Mouse (Mus musculus): Measurements from ENCODE around the gene Ugt1a9.
"Not testable (repeated sequence)": the region's sequence is repeated elsewhere in the genome, so short reads cannot be mapped to it uniquely, and the experiment has no call there.

The Ugt1a9 gene

GRCm38 (mm10) chr1:88105656-88106055, 35.1 kb downstream of the Ugt1a9 start:
- no peak for DNase-seq (ENCODE audit: low read depth, low spot score)

- DNase-seq (ENCODE audit: low read depth, low spot score): not testable (repeated sequence)
Measured at GRCm38 (mm10) chr1:88109027-88109557, 38.5 kb downstream of the Ugt1a9 start.

DNA sequence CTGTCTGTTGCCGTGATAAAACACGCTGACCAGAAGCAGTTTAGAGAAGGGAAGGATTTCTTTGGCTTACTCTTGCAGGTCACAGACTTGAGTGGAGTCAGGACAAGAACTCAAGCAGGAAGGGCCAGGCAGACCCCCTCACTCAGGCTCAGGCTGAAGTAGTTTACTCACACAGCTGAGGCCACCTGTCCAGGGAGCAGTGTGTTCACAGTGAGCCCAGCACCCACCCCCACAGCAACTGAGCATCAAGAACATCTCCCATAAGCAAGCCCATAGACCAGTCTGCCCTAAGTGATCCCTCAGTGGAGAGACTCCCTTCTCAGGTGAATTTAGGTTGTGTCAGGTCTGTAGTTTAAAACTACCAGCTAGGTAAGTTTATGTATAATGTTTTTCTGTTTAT, 39.0 kb downstream of the Ugt1a9 start:
- not testable (repeated sequence) for DNase-seq (ENCODE audit: low read depth, low spot score)

- DNase-seq (ENCODE audit: low read depth, low spot score): not testable (repeated sequence)
Measured at GRCm38 (mm10) chr1:88112769-88113168, 42.2 kb downstream of the Ugt1a9 start.

DNA sequence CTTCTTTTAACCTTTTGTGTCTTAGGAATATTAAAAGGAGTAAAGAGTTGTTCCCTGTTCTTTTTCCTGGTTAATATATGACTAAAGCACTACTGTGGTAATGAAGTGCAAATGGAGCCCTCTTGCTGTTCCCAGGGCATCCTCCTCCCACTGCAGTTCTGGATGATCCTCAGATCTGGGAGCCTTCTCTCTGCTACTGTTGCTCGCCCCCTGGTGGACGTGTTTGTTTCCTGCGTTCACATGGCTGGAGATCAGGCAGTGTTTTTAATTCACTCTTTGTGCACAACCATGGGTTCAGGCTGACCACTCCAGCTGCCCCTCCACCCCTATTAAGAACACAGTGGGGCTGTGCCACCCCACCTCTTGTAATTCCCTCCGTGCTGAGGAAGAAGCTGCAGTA, 50.0 kb downstream of the Ugt1a9 start:
- DNase-seq (ENCODE audit: low read depth, low spot score): not testable (repeated sequence)

DNA sequence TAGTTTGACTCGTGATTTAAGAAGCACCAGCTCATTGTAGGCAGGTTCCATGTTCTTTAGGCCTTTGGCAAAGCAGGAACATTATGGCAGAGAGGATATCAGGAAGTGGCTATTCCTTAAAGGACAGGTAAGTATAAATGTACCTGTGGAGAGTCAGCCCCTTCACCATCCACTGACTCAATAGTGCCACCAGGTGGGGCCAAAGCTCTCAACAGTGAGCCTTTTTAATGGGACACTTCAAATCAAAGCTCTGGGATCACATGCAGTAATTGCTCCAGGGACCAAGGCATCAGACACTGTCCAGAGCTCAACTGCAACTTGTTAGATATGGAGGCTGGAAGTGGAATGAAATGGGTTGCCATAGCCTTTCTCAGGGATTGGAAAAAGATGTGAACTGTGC, 50.9 kb downstream of the Ugt1a9 start:
- DNase-seq (ENCODE audit: low read depth, low spot score): not testable (repeated sequence)

- not testable (repeated sequence) for DNase-seq (ENCODE audit: low read depth, low spot score)
Measured at GRCm38 (mm10) chr1:88125827-88126360, 55.3 kb downstream of the Ugt1a9 start.

DNA sequence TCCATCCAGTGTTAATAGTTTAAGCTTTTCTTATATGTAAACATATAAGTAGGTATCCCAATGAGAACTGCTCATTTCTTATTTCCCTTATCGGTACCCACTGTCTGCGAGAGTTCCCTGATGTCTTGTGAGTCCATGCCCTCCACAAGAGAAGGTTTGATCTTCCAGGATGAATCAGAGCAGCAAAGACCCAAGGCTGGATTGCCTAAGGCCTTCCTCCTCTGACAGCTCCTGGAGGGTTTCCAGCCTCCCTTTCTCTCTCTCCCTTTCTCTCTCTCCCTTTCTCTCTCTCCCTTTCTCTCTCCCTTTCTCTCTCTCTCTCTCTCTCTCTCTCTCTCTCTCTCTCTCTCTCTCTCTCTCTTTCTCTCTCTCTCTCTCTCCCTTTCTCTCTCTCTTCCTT, 58.5 kb downstream of the Ugt1a9 start:
- DNase-seq (ENCODE audit: low read depth, low spot score): not testable (repeated sequence)

DNA sequence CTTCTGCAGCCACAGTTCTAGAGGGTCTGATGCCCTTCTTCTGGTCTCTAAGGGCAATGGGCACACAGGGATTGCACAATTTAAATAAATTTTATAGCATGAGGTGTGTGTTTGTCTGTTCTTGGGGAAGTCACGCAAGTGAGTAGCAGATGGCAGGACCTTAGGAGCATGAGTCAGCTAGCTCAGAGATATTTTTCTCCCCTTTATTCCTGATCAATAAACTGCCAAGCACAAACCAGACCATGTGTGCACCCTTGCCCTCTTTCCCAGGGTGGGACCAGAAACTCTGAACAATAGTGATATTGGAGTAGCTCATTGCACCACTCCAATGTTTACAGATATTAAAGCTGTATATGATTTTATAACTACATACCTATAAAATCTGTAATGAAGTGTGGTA, 59.6 kb downstream of the Ugt1a9 start:
- not testable (repeated sequence) for DNase-seq (ENCODE audit: low read depth, low spot score)

DNA sequence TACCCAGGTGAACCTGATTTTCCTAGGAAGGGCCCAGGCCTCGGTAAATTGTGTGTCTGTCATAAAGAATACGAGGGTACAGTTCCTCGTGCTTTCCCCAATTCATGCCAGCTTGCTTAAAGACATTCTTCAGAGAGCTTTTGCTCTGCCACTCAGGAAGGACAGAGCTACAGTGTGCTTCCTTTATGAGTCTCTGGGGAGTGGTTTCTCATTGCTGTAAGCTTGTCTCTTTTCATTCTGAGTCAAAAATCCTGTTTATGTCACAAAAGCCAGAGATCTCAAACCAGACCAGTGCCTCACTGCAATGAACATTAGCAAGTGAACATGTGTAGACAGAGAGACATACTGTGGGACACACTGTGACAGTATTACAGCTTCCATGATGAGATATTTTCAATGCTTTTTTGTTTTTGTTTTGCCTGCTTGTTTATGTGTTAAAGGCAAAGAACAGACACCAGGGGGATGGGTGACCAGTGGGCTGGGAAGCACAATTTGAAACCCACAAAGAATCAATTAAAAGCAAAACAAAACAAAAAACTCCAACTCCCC, 63.4 kb downstream of the Ugt1a9 start:
- no peak for DNase-seq (ENCODE audit: low read depth, low spot score)

- DNase-seq (ENCODE audit: low read depth, low spot score): not testable (repeated sequence)
Measured at GRCm38 (mm10) chr1:88134457-88135011, 63.9 kb downstream of the Ugt1a9 start, which contains the start of gene Ugt1a6a. Gene Ugt1a6a, plus strand, starts transcription at chr1:88134809.

GRCm38 (mm10) chr1:88135229-88135904, 64.8 kb downstream of the Ugt1a9 start:
- not testable (repeated sequence) for DNase-seq (ENCODE audit: low read depth, low spot score)

DNA sequence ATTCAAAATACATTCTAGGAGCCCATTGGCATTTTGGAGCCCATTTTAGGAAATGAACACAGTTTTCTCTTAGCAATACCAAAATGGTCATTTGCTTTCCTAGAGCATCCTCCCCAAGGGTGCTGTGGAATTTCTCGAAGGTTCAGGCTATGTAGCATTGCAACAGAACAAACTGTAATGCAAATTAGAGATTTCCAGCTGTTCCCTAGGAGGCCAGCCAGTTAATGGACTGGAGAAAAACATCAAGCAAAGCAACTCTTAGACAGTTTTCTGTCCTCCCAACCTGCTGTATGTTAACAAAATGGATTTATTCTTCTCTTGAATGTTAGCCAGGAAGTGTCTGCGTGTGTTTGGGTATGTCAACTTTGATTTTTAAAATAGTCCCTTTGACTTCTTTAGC, 66.0 kb downstream of the Ugt1a9 start:
- DNase-seq (ENCODE audit: low read depth, low spot score): no peak

DNA sequence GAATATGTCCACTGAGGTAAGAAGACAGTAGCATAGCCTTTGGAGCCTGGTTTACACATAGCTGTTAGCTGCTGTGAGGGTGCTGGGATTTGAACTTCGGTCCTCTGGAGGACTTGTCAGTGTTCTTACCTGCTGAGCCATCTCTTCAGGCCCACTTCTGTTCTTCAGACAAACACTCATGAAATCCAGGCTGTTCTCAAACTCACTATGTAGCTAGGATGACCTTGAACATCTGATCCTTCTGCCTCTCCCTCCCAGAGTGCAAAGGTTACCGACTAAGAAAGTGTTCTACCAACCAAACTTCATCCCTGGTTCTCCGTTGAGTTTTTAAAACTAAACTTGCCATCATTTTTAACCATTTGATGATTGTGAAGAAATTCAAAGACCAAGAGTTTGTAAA, 66.7 kb downstream of the Ugt1a9 start:
- no peak for DNase-seq (ENCODE audit: low read depth, low spot score)

- DNase-seq (ENCODE audit: low read depth, low spot score): no peak
Measured at GRCm38 (mm10) chr1:88138145-88138544, 67.5 kb downstream of the Ugt1a9 start.

DNA sequence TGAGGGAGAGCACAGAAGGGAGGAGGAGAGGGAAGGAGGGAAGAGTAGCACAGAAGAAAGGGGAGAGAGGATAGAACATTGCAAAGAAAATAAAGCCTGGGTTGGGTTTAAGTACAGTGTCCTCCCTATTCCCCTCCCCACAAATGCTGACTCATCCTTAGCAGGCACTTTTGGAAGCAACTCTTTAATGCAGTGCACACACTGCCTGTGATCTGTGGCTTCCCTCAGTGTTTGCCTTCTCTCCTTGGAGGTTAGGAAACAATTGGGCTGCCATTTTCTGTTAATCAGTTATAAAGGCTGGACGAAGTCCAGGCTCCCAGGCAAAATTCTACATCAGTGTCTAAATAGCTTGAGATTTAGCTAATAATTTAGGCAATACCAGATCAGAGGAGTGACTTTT, 69.9 kb downstream of the Ugt1a9 start:
- not testable (repeated sequence) for DNase-seq (ENCODE audit: low read depth, low spot score)

DNA sequence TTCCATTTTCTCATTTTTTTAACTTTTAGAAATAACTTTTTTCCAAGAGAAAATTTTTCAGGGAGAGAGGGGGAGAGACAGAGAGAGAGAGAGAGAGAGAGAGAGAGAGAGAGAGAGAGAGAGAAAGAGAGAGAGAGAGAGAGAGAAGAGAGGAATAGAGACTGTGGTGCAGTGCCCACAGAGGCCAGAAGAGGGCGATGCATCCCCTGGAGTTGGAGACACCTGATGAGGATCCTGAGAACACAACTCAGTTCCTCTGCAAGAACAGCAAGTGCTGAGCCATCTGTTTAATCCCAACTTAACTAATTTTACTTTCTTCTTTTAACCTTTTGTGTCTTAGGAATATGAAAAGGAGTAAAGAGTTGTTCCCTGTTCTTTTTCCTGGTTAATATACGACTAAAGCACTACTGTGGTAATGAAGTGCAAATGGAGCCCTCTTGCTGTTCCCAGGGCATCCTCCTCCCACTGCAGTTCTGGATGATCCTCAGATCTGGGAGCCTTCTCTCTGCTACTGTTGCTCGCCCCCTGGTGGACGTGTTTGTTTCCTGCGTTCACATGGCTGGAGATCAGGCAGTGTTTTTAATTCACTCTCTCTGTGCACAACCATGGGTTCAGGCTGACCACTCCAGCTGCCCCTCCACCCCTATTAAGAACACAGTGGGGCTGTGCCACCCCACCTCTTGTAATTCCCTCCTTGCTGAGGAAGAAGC, 73.5 kb downstream of the Ugt1a9 start:
- peak; percentile 9 for DNase-seq (ENCODE audit: low read depth, low spot score)

DNA sequence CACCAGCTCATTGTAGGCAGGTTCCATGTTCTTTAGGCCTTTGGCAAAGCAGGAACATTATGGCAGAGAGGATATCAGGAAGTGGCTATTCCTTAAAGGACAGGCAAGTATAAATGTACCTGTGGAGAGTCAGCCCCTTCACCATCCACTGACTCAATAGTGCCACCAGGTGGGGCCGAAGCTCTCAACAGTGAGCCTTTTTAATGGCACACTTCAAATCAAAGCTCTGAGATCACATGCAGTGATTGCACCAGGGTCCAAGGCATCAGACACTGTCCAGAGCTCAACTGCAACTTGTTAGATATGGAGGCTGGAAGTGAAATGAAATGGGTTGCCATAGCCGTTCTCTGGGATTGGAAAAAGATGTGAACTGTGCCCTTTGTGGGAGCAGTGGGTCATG, 74.7 kb downstream of the Ugt1a9 start:
- DNase-seq (ENCODE audit: low read depth, low spot score): not testable (repeated sequence)

DNA sequence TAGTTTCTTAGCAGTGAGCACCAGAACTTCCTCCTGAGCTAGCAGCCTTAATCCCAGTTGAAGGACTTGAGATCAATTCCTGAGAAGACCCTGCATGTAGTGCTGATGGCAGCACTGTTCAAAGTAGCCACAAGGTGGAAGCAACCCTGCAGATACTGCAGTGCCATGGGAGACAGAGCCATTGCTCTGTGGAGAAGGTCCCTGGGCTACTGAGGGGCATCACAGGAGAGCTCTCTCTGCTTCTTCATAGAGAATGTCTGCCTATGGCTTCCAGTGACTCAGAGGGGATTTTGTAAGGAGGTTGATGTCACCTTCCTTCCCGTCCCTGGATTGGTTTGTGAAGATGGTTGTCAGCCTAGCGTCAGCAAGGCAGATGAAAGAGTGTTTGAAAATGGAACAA, 79.5 kb downstream of the Ugt1a9 start:
- DNase-seq (ENCODE audit: low read depth, low spot score): not testable (repeated sequence)

GRCm38 (mm10) chr1:88158430-88158829, 87.8 kb downstream of the Ugt1a9 start:
- DNase-seq (ENCODE audit: low read depth, low spot score): no peak

- DNase-seq (ENCODE audit: low read depth, low spot score): no peak
Measured at GRCm38 (mm10) chr1:88165711-88166110, 95.1 kb downstream of the Ugt1a9 start, which contains the start of gene Ugt1a5. Gene Ugt1a5, plus strand, starts transcription at chr1:88166012.

DNA sequence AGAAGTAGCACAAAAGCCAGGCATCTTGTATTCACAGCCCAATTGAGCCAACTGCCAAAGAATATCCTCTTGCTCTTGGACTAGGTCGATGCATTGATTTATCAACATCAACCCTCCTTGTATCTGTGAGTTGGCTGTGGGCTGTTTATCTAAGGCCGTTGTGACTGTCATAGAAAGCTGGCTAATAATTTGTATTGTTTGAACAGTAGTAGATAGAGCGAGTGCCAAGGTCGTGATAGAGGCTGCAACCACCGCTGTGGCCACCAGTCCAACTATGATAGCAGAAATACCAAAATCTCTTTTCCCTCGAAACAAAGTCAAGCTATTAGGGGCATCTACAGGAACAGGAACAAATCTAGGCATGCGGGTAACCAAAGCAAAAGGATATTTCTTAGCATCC, 101.6 kb downstream of the Ugt1a9 start:
- DNase-seq (ENCODE audit: low read depth, low spot score): not testable (repeated sequence)
